ENCODE assay signal across 8 mouse cellular contexts in the genomic region with DNA sequence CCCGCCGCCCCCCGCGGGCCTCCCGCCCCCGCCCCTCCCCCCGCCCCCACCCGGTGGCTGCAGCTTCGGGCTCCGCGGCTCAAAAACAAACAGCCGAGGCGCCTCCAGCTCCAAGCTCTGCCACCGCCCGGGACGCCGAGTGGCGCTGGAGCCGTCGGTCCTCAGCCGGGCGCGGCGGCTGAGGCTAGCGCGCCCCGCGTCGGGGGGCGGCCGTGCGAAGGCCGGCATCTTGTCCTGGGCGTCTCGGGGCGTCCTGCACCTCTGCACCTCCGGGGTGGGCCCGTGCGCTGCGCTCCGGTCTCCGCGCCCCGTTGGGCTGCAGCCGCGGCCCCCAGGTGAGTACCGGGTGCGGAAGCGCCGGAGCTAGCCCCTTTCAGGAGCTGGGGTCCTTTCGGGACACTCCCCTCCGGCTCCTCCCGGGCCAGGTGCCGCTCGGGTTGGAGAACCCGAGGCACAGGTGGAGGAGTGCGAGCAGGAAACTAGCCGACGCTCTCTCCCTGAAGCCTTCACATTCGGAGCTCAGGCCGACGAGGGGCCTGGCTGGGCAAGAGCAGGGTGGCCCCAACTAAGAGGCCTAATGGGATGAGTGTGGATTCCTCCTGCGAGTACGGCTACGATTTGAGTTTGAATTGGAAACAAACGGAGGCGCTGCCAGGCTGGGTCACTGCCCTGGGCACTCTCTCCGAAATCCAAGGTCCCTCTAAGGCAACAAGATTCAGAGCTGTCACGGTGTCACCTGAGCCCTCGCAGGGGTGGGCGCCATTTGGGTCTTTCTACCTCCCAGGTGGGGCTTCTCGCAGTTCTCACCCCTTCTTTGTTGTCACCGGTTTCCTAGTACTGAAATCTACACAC. TPM values are rescaled to one million over a fixed set of nuclear protein-coding genes. Genes with fewer than 3 reads are reported as not detected.
DNase-seq lines count a peak whose midpoint lies in the region; ATAC-seq and TF ChIP-seq lines count a peak whose summit lies in the region.

No protein-coding gene starts in this region.

- no peaks in the 10 kb centered on the region for H3K9me3 ChIP-seq in kidney, postnatal 0 days (replicated peaks; ENCODE audit: low read length)
- H3K9me3 ChIP-seq in heart, embryonic 13.5 days = no peaks in the 10 kb centered on the region
- no peaks in the 10 kb centered on the region for H3K9me3 ChIP-seq in limb, embryonic 15.5 days

- H3K4me2 ChIP-seq in kidney, postnatal 0 days (ENCODE audit: low read length) = peak overlapping the region; percentile 63
- H3K4me2 ChIP-seq in heart, embryonic 13.5 days = peak overlapping the region; percentile 88
- H3K4me2 ChIP-seq in limb, embryonic 15.5 days = peak overlapping the region; percentile 85

- no peak for TF ChIP-seq CTCF in kidney, postnatal 0 days (IDR thresholded peaks at IDR 0.05; ENCODE audit: low read depth)

- ATAC-seq in kidney, postnatal 0 days (replicated peaks; ENCODE audit: low FRiP score, low read depth) = no peak
- ATAC-seq in heart, embryonic 13.5 days (ENCODE audit: extremely low read depth, insufficient number of reproducible peaks, low FRiP score, low TSS enrichment) = no peak
- ATAC-seq in limb, embryonic 15.5 days (ENCODE audit: insufficient number of reproducible peaks, low FRiP score, low TSS enrichment, low read depth) = no peak

- peak overlapping the region; percentile 74 for H3K4me3 ChIP-seq in kidney, postnatal 0 days (replicated peaks; ENCODE audit: low read depth, low read length)
- H3K4me3 ChIP-seq in heart, embryonic 13.5 days = peak overlapping the region; percentile 84
- H3K4me3 ChIP-seq in limb, embryonic 15.5 days = peak overlapping the region; percentile 70

- H3K9ac ChIP-seq in kidney, postnatal 0 days (ENCODE audit: low read depth, low read length) = peak overlapping the region; percentile 81
- peak overlapping the region; percentile 99 for H3K9ac ChIP-seq in heart, embryonic 13.5 days
- H3K9ac ChIP-seq in limb, embryonic 15.5 days = peak overlapping the region; percentile 68

- DNase-seq in kidney, postnatal 0 days (ENCODE audit: low spot score) = no peak
- no peak for DNase-seq in kidney, adult 18-20 months
- DNase-seq in retina, embryonic 14.5 days (ENCODE audit: low spot score) = peak; percentile 28
- no peak for DNase-seq in left cerebral cortex, adult 9 months (ENCODE audit: low spot score in 2 of 2)
- DNase-seq in yolk sac, embryonic 10.5 days (ENCODE audit: low spot score) = no peak
- DNase-seq in layer of hippocampus, postnatal 10 days (ENCODE audit: low spot score in 2 of 2) = no peak

- H3K4me1 ChIP-seq in kidney, postnatal 0 days (replicated peaks; ENCODE audit: insufficient read depth, low read length) = peaks cover 12% of the 10 kb centered on the region; the same call in 1 of the 2 replicates
- peaks cover 62% of the 10 kb centered on the region for H3K4me1 ChIP-seq in heart, embryonic 13.5 days
- peaks cover 68% of the 10 kb centered on the region for H3K4me1 ChIP-seq in limb, embryonic 15.5 days

- 1% methylated on average over 67 of the region's 73 CpGs for WGBS in kidney, postnatal 0 days
- WGBS in heart, embryonic 13.5 days = 2% methylated on average over 58 of the region's 73 CpGs
- 2% methylated on average over 62 of the region's 73 CpGs for WGBS in limb, embryonic 15.5 days

- H3K27me3 ChIP-seq in kidney, postnatal 0 days (ENCODE audit: insufficient read depth, low read length) = peaks cover 78% of the 10 kb centered on the region
- H3K27me3 ChIP-seq in heart, embryonic 13.5 days (replicated peaks) = peaks cover 87% of the 10 kb centered on the region
- peaks cover 88% of the 10 kb centered on the region for H3K27me3 ChIP-seq in limb, embryonic 15.5 days

- H3K36me3 ChIP-seq in kidney, postnatal 0 days (ENCODE audit: insufficient read depth, low read length) = no peaks in the 10 kb centered on the region
- no peaks in the 10 kb centered on the region for H3K36me3 ChIP-seq in heart, embryonic 13.5 days
- H3K36me3 ChIP-seq in limb, embryonic 15.5 days = no peaks in the 10 kb centered on the region

- peak overlapping the region; percentile 87 for H3K27ac ChIP-seq in kidney, postnatal 0 days
- peak overlapping the region; percentile 95 for H3K27ac ChIP-seq in heart, embryonic 13.5 days (replicated peaks)
- peak overlapping the region; percentile 97 for H3K27ac ChIP-seq in limb, embryonic 15.5 days

RNA-seq across cellular contexts. Expression of a gene that starts 1.0 kb away (rescaled TPM):
- polyA plus RNA-seq in kidney, postnatal 0 days (2015; fragmentation: Nextera tagmentation; extraction: Ambion mirVana) = 19.0 and 22.5 TPM in 2 replicates
- 15.3 and 19.3 TPM in 2 replicates for polyA plus RNA-seq in heart, embryonic 13.5 days (2015; fragmentation: Nextera tagmentation; extraction: Ambion mirVana)
- 16.9 and 17.5 TPM in 2 replicates for polyA plus RNA-seq in limb, embryonic 15.5 days (2015; fragmentation: Nextera tagmentation; extraction: Ambion mirVana)
- 10 to 100 TPM in 1 of 2 experiments, 1 to 10 TPM in 1; 9.8 to 13.5 TPM for total RNA-seq in layer of hippocampus, postnatal 10 days (2021)

RNA-seq across cellular contexts. Expression of a gene that starts 30.0 kb away (rescaled TPM):
- polyA plus RNA-seq in kidney, postnatal 0 days (2015; fragmentation: Nextera tagmentation; extraction: Ambion mirVana) = not detected in 2 replicates
- not detected in 2 replicates for polyA plus RNA-seq in heart, embryonic 13.5 days (2015; fragmentation: Nextera tagmentation; extraction: Ambion mirVana)
- not detected in 2 replicates for polyA plus RNA-seq in limb, embryonic 15.5 days (2015; fragmentation: Nextera tagmentation; extraction: Ambion mirVana)
- total RNA-seq in layer of hippocampus, postnatal 10 days (2021) = not detected
